Mouse (Mus musculus): ENCODE data around the gene Fam98a. TPM values are rescaled to one million over a fixed set of nuclear protein-coding genes. Genes with fewer than 3 reads are reported as not detected.
A peak's percentile ranks its signal among the peaks of the same experiment; 100 is the strongest.

Gene Fam98a
- 9.5 and 10.4 TPM in 2 replicates for polyA plus RNA-seq (2014; fragmentation: Nextera tagmentation; extraction: Ambion mirVana)

GRCm38 (mm10) chr17:75551512-75552400 is at the start of gene Fam98a:
Fam98a (minus strand) TSS chr17:75551946.
- H3K4me1 ChIP-seq (replicated peaks; ENCODE audit: control insufficient read depth, insufficient read depth, low read length): peaks cover 5% of the 10 kb centered on the region; the same call in 1 of the 2 replicates
- no peaks in the 10 kb centered on the region for H3K27me3 ChIP-seq (replicated peaks; ENCODE audit: control insufficient read depth, insufficient read depth, low read length)
- peak within 1 kb of the TSS; percentile 88 for H3K9ac ChIP-seq (ENCODE audit: low read depth, low read length)
- peak within 1 kb of the TSS; percentile 81 for H3K4me2 ChIP-seq
- under 1% methylated on average over 56 of the region's 56 CpGs for whole genome bisulfite sequencing
- H3K9me3 ChIP-seq (ENCODE audit: control insufficient read depth, low read length): no peaks in the 10 kb centered on the region
- peak within 1 kb of the TSS; percentile 71 for H3K27ac ChIP-seq (ENCODE audit: low read depth, low read length)
- peak within 1 kb of the TSS; percentile 91 for H3K4me3 ChIP-seq (ENCODE audit: low read depth, low read length)
- H3K36me3 ChIP-seq (ENCODE audit: control insufficient read depth, insufficient read depth, low read length): peaks cover 6% of the 10 kb centered on the region; the same call in 1 of the 2 replicates
- DNase-seq (ENCODE audit: low spot score) (peak; percentile 99), ATAC-seq (replicated peaks; ENCODE audit: low FRiP score) (peak; percentile 99)

GRCm38 (mm10) chr17:75598652-75599051 is 46.9 kb upstream of the Fam98a start:
- Histone ChIP-seq H3K4me2 (no peak overlapping the region), H3K27ac (ENCODE audit: low read depth, low read length) (no peak overlapping the region), H3K4me3 (ENCODE audit: low read depth, low read length) (no peak overlapping the region), H3K9me3 (ENCODE audit: control insufficient read depth, low read length) (no peaks in the 10 kb centered on the region), H3K36me3 (ENCODE audit: control insufficient read depth, insufficient read depth, low read length) (no peaks in the 10 kb centered on the region), H3K27me3 (replicated peaks; ENCODE audit: control insufficient read depth, insufficient read depth, low read length) (no peaks in the 10 kb centered on the region), H3K9ac (ENCODE audit: low read depth, low read length) (no peak overlapping the region), H3K4me1 (replicated peaks; ENCODE audit: control insufficient read depth, insufficient read depth, low read length) (no peaks in the 10 kb centered on the region)
- WGBS: 57% methylated on average over 3 of the region's 3 CpGs
- DNase-seq (ENCODE audit: low spot score) (no peak), ATAC-seq (replicated peaks; ENCODE audit: low FRiP score) (no peak)

- H3K27ac ChIP-seq (ENCODE audit: low read depth, low read length): no peak overlapping the region
- H3K4me2 ChIP-seq: no peak overlapping the region
- 67% methylated on average over 1 of the region's 1 CpGs for WGBS
Observed at GRCm38 (mm10) chr17:75582738-75583137, 31.0 kb upstream of the Fam98a start.

GRCm38 (mm10) chr17:75575608-75576007 is 23.9 kb upstream of the Fam98a start:
- no peaks in the 10 kb centered on the region for H3K4me1 ChIP-seq (replicated peaks; ENCODE audit: control insufficient read depth, insufficient read depth, low read length)
- no peak overlapping the region for H3K27ac ChIP-seq (ENCODE audit: low read depth, low read length)
- no peaks in the 10 kb centered on the region for H3K9me3 ChIP-seq (ENCODE audit: control insufficient read depth, low read length)
- WGBS: 54% methylated on average over 7 of the region's 7 CpGs
- no peak overlapping the region for H3K4me2 ChIP-seq
- ATAC-seq (replicated peaks; ENCODE audit: low FRiP score) (no peak), DNase-seq (ENCODE audit: low spot score) (no peak)
- H3K9ac ChIP-seq (ENCODE audit: low read depth, low read length): no peak overlapping the region
- H3K27me3 ChIP-seq (replicated peaks; ENCODE audit: control insufficient read depth, insufficient read depth, low read length): no peaks in the 10 kb centered on the region
- H3K36me3 ChIP-seq (ENCODE audit: control insufficient read depth, insufficient read depth, low read length): no peaks in the 10 kb centered on the region
- no peak overlapping the region for H3K4me3 ChIP-seq (ENCODE audit: low read depth, low read length)

More at GRCm38 (mm10) chr17:75582738-75583137, 31.0 kb upstream of the Fam98a start:
- Histone ChIP-seq H3K9me3 (ENCODE audit: control insufficient read depth, low read length) (no peaks in the 10 kb centered on the region), H3K9ac (ENCODE audit: low read depth, low read length) (no peak overlapping the region), H3K36me3 (ENCODE audit: control insufficient read depth, insufficient read depth, low read length) (no peaks in the 10 kb centered on the region), H3K27me3 (replicated peaks; ENCODE audit: control insufficient read depth, insufficient read depth, low read length) (no peaks in the 10 kb centered on the region), H3K4me3 (ENCODE audit: low read depth, low read length) (no peak overlapping the region), H3K4me1 (replicated peaks; ENCODE audit: control insufficient read depth, insufficient read depth, low read length) (no peaks in the 10 kb centered on the region)
- ATAC-seq (replicated peaks; ENCODE audit: low FRiP score) (no peak), DNase-seq (ENCODE audit: low spot score) (no peak)

GRCm38 (mm10) chr17:75558041-75558440 is 6.3 kb upstream of the Fam98a start:
- Histone ChIP-seq H3K4me2 (no peak overlapping the region), H3K4me1 (replicated peaks; ENCODE audit: control insufficient read depth, insufficient read depth, low read length) (no peaks in the 10 kb centered on the region), H3K4me3 (ENCODE audit: low read depth, low read length) (no peak overlapping the region), H3K36me3 (ENCODE audit: control insufficient read depth, insufficient read depth, low read length) (no peaks in the 10 kb centered on the region), H3K9ac (ENCODE audit: low read depth, low read length) (no peak overlapping the region), H3K27me3 (replicated peaks; ENCODE audit: control insufficient read depth, insufficient read depth, low read length) (no peaks in the 10 kb centered on the region), H3K27ac (ENCODE audit: low read depth, low read length) (no peak overlapping the region), H3K9me3 (ENCODE audit: control insufficient read depth, low read length) (no peaks in the 10 kb centered on the region)
- ATAC-seq (replicated peaks; ENCODE audit: low FRiP score) (no peak), DNase-seq (ENCODE audit: low spot score) (no peak)
- WGBS: 84% methylated on average over 2 of the region's 2 CpGs

- Histone ChIP-seq H3K27ac (ENCODE audit: low read depth, low read length) (no peak overlapping the region), H3K4me1 (replicated peaks; ENCODE audit: control insufficient read depth, insufficient read depth, low read length) (no peaks in the 10 kb centered on the region), H3K9ac (ENCODE audit: low read depth, low read length) (no peak overlapping the region), H3K36me3 (ENCODE audit: control insufficient read depth, insufficient read depth, low read length) (no peaks in the 10 kb centered on the region), H3K9me3 (ENCODE audit: control insufficient read depth, low read length) (no peaks in the 10 kb centered on the region), H3K4me3 (ENCODE audit: low read depth, low read length) (no peak overlapping the region), H3K4me2 (no peak overlapping the region), H3K27me3 (replicated peaks; ENCODE audit: control insufficient read depth, insufficient read depth, low read length) (no peaks in the 10 kb centered on the region)
- WGBS: 65% methylated on average over 3 of the region's 3 CpGs
- DNase-seq (ENCODE audit: low spot score): no peak
- no peak for ATAC-seq (replicated peaks; ENCODE audit: low FRiP score)
Observed at GRCm38 (mm10) chr17:75557031-75557430, 5.3 kb upstream of the Fam98a start.

GRCm38 (mm10) chr17:75550771-75551413 is 854 bp downstream of the Fam98a start:
- peak; percentile 8 for ATAC-seq (replicated peaks; ENCODE audit: low FRiP score)
- 37% methylated on average over 11 of the region's 11 CpGs for WGBS
- peak; percentile 46 for DNase-seq (ENCODE audit: low spot score)

GRCm38 (mm10) chr17:75544262-75544661 is 7.5 kb downstream of the Fam98a start:
- Histone ChIP-seq H3K4me2 (no peak overlapping the region), H3K4me1 (replicated peaks; ENCODE audit: control insufficient read depth, insufficient read depth, low read length) (peaks cover 16% of the 10 kb centered on the region), H3K4me3 (ENCODE audit: low read depth, low read length) (no peak overlapping the region), H3K27me3 (replicated peaks; ENCODE audit: control insufficient read depth, insufficient read depth, low read length) (no peaks in the 10 kb centered on the region), H3K9ac (ENCODE audit: low read depth, low read length) (no peak overlapping the region), H3K36me3 (ENCODE audit: control insufficient read depth, insufficient read depth, low read length) (peaks cover 16% of the 10 kb centered on the region; the same call in 1 of the 2 replicates), H3K9me3 (ENCODE audit: control insufficient read depth, low read length) (no peaks in the 10 kb centered on the region), H3K27ac (ENCODE audit: low read depth, low read length) (no peak overlapping the region)
- 55% methylated on average over 7 of the region's 7 CpGs for WGBS
- DNase-seq (ENCODE audit: low spot score): peak; percentile 25
- ATAC-seq (replicated peaks; ENCODE audit: low FRiP score): peak; percentile 56

More at GRCm38 (mm10) chr17:75550771-75551413, 854 bp downstream of the Fam98a start:
- Histone ChIP-seq H3K27me3 (replicated peaks; ENCODE audit: control insufficient read depth, insufficient read depth, low read length) (no peaks in the 10 kb centered on the region), H3K4me1 (replicated peaks; ENCODE audit: control insufficient read depth, insufficient read depth, low read length) (peaks cover 5% of the 10 kb centered on the region; the same call in 1 of the 2 replicates), H3K36me3 (ENCODE audit: control insufficient read depth, insufficient read depth, low read length) (peaks cover 9% of the 10 kb centered on the region; the same call in 1 of the 2 replicates), H3K4me2 (peak overlapping the region; percentile 81), H3K9me3 (ENCODE audit: control insufficient read depth, low read length) (no peaks in the 10 kb centered on the region), H3K9ac (ENCODE audit: low read depth, low read length) (peak overlapping the region; percentile 88), H3K27ac (ENCODE audit: low read depth, low read length) (peak overlapping the region; percentile 71), H3K4me3 (ENCODE audit: low read depth, low read length) (peak overlapping the region; percentile 91)
